Mouse (Mus musculus) CH12.LX (cell line): Measurements from ENCODE around the gene Mkrn2.
A peak's percentile ranks its signal among the peaks of the same experiment; 100 is the strongest.

Experiments
- CTCF ChIP-seq, 2 experiments: IDR thresholded peaks in 1 of 2; conservative IDR thresholded peaks in 1 of 2; 2 replicates each; pipeline ENCODE4 v1.5.1; 2011 to 2012; ENCODE audit warnings: low read depth in 2 of 2, low read length in 2 of 2, improper control_type of control experiment in 1 of 2, inconsistent platforms in 1 of 2, mild to moderate bottlenecking in 1 of 2, moderate library complexity in 1 of 2
- EP300 ChIP-seq: IDR thresholded peaks from 2 replicates; pipeline ENCODE4 v1.6.1; 2011; ENCODE audit warnings: low read length, improper control_type of control experiment
- JUND ChIP-seq: conservative IDR thresholded peaks from 2 replicates; pipeline ENCODE4 v1.6.1; 2011; ENCODE audit warnings: low read depth, low read length, improper control_type of control experiment
- MAFK ChIP-seq: IDR thresholded peaks from 2 replicates; pipeline ENCODE4 v1.6.1; 2011; ENCODE audit warnings: low read length, improper control_type of control experiment; ENCODE audit not compliant: insufficient replicate concordance
- POLR2A ChIP-seq: IDR thresholded peaks from 2 replicates; pipeline ENCODE4 v1.6.1; 2011; ENCODE audit warnings: low read depth, mild to moderate bottlenecking, improper control_type of control experiment, low read length
- POLR2AphosphoS2 ChIP-seq: IDR thresholded peaks from 2 replicates; pipeline ENCODE4 v1.6.1; 2011; ENCODE audit warnings: low read depth, low read length, improper control_type of control experiment
- RAD21 ChIP-seq: IDR thresholded peaks from 2 replicates; pipeline ENCODE4 v1.6.1; 2011; ENCODE audit warnings: low read depth, mild to moderate bottlenecking, low read length, improper control_type of control experiment, moderate library complexity
- RCOR1 ChIP-seq: conservative IDR thresholded peaks from 2 replicates; pipeline ENCODE4 v1.6.1; 2012; ENCODE audit warnings: low read depth, mild to moderate bottlenecking, inconsistent platforms, low read length, improper control_type of control experiment
- SMC3 ChIP-seq: IDR thresholded peaks from 2 replicates; pipeline ENCODE4 v1.6.1; 2011; ENCODE audit warnings: low read depth, low read length, improper control_type of control experiment
- TBP ChIP-seq: conservative IDR thresholded peaks from 2 replicates; pipeline ENCODE4 v1.6.1; 2011; ENCODE audit warnings: low read depth, low read length, improper control_type of control experiment
- UBTF ChIP-seq: IDR thresholded peaks from 2 replicates; pipeline ENCODE4 v1.6.1; 2012; ENCODE audit warnings: low read depth, mild to moderate bottlenecking, inconsistent platforms, low read length, improper control_type of control experiment, moderate library complexity
- USF1 ChIP-seq: IDR thresholded peaks from 2 replicates; pipeline ENCODE4 v1.6.1; 2014; ENCODE audit warnings: low read depth, mild to moderate bottlenecking, inconsistent platforms, low read length, improper control_type of control experiment
- ZNF384 ChIP-seq: IDR thresholded peaks from 2 replicates; pipeline ENCODE4 v1.6.1; 2012; ENCODE audit warnings: low read depth, low read length, improper control_type of control experiment, inconsistent platforms

DNA sequence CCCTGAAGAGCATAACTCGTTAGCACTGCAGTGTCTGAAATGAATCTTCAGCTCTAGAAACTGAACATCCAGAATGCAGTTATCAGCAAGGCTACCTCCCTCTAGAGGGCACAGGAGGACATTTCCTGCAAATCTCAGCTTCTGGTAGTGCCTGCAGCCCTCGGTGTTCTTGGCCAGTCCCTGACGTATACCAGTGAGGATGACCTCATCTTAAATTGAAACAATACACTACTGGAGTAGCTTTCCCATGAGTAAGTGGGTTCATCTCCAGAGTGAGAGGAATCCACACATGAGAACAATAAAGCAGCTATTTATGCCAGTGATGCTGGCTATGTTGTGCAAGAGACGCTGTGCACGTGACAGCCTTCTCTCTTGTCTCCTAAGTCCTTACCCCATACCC, 46.2 kb upstream of the Mkrn2 start:
- TF ChIP-seq MAFK (no peak), ZNF384 (no peak), TBP (no peak), POLR2AphosphoS2 (no peak), EP300 (no peak), CTCF (conservative IDR thresholded peaks at IDR 0.05 in 1 of 2, IDR thresholded peaks at IDR 0.05 in 1 of 2; ENCODE audit: low read depth in 2 of 2, low read length in 2 of 2) (peak in 1 of 2 experiments; percentile 33; a peak in 2 of 4 replicates), UBTF (no peak), USF1 (no peak), RCOR1 (no peak), POLR2A (no peak), SMC3 (peak; percentile 18; the same call in 1 of the 2 replicates), JUND (no peak), RAD21 (peak; percentile 6)
